Mouse (Mus musculus): ENCODE results near the gene Exph5. TPM values are rescaled to one million over a fixed set of nuclear protein-coding genes. Genes with fewer than 3 reads are reported as not detected.

Exph5 gene
- polyA plus RNA-seq, 1 experiment from 2014 or later = 0.50 TPM

- Histone ChIP-seq H3K27me3 (no peaks in the 10 kb centered on the region), H3K27ac (replicated peaks) (no peak overlapping the region), H3K9me3 (no peaks in the 10 kb centered on the region), H3K4me2 (replicated peaks) (no peak overlapping the region), H3K36me3 (no peaks in the 10 kb centered on the region), H3K4me1 (no peaks in the 10 kb centered on the region), H3K4me3 (no peak overlapping the region), H3K9ac (replicated peaks) (no peak overlapping the region)
- ATAC-seq (ENCODE audit: low FRiP score, low read depth) = no peak
- 87% methylated on average over 10 of the region's 10 CpGs for WGBS
These were observed 22.2 kb downstream of the Exph5 start for GRCm38 (mm10) chr9:53323419-53324251.

GRCm38 (mm10) chr9:53325363-53326090, 24.1 kb downstream of the Exph5 start:
- no peak for ATAC-seq (ENCODE audit: low FRiP score, low read depth)
- Histone ChIP-seq H3K27me3 (no peaks in the 10 kb centered on the region), H3K4me2 (replicated peaks) (no peak overlapping the region), H3K36me3 (no peaks in the 10 kb centered on the region), H3K9me3 (no peaks in the 10 kb centered on the region), H3K9ac (replicated peaks) (no peak overlapping the region), H3K4me3 (no peak overlapping the region), H3K27ac (replicated peaks) (no peak overlapping the region), H3K4me1 (peaks cover 10% of the 10 kb centered on the region)
- 67% methylated on average over 4 of the region's 4 CpGs for WGBS

GRCm38 (mm10) chr9:53328203-53328602, 26.7 kb downstream of the Exph5 start:
- Histone ChIP-seq H3K4me2 (replicated peaks) (no peak overlapping the region), H3K27me3 (no peaks in the 10 kb centered on the region), H3K9ac (replicated peaks) (no peak overlapping the region), H3K36me3 (no peaks in the 10 kb centered on the region), H3K4me3 (no peak overlapping the region), H3K4me1 (peaks cover 10% of the 10 kb centered on the region), H3K27ac (replicated peaks) (no peak overlapping the region), H3K9me3 (no peaks in the 10 kb centered on the region)
- ATAC-seq (ENCODE audit: low FRiP score, low read depth) = no peak
- 97% methylated on average over 2 of the region's 2 CpGs for WGBS

GRCm38 (mm10) chr9:53329301-53330206, 28.1 kb downstream of the Exph5 start:
- Histone ChIP-seq H3K4me2 (replicated peaks) (no peak overlapping the region), H3K9me3 (no peaks in the 10 kb centered on the region), H3K36me3 (no peaks in the 10 kb centered on the region), H3K4me1 (peaks cover 10% of the 10 kb centered on the region), H3K27me3 (no peaks in the 10 kb centered on the region), H3K27ac (replicated peaks) (no peak overlapping the region), H3K4me3 (no peak overlapping the region), H3K9ac (replicated peaks) (no peak overlapping the region)
- WGBS = 16% methylated on average over 6 of the region's 6 CpGs
- no peak for ATAC-seq (ENCODE audit: low FRiP score, low read depth)

- peaks cover 10% of the 10 kb centered on the region for H3K4me1 ChIP-seq
- H3K36me3 ChIP-seq = no peaks in the 10 kb centered on the region
- no peak overlapping the region for H3K27ac ChIP-seq (replicated peaks)
- no peak for ATAC-seq (ENCODE audit: low FRiP score, low read depth)
- no peaks in the 10 kb centered on the region for H3K27me3 ChIP-seq
- H3K9me3 ChIP-seq = no peaks in the 10 kb centered on the region
- H3K4me3 ChIP-seq = no peak overlapping the region
- no peak overlapping the region for H3K4me2 ChIP-seq (replicated peaks)
- H3K9ac ChIP-seq (replicated peaks) = no peak overlapping the region
- 69% methylated on average over 9 of the region's 9 CpGs for WGBS
These were observed 28.8 kb downstream of the Exph5 start for GRCm38 (mm10) chr9:53330247-53330646.

GRCm38 (mm10) chr9:53333436-53333835, 32.0 kb downstream of the Exph5 start:
- WGBS = 85% methylated on average over 4 of the region's 4 CpGs
- no peaks in the 10 kb centered on the region for H3K27me3 ChIP-seq
- no peak overlapping the region for H3K27ac ChIP-seq (replicated peaks)
- H3K36me3 ChIP-seq = no peaks in the 10 kb centered on the region
- H3K4me1 ChIP-seq = peaks cover 10% of the 10 kb centered on the region
- ATAC-seq (ENCODE audit: low FRiP score, low read depth) = no peak
- no peak overlapping the region for H3K9ac ChIP-seq (replicated peaks)
- no peak overlapping the region for H3K4me3 ChIP-seq
- H3K9me3 ChIP-seq = no peaks in the 10 kb centered on the region
- no peak overlapping the region for H3K4me2 ChIP-seq (replicated peaks)

GRCm38 (mm10) chr9:53335131-53335530, 33.7 kb downstream of the Exph5 start:
- Histone ChIP-seq H3K4me2 (replicated peaks) (no peak overlapping the region), H3K4me1 (0 out of 2 replicates have a peak, but pooled peaks cover under 1% of the 10 kb centered on the region), H3K9ac (replicated peaks) (no peak overlapping the region), H3K27me3 (peaks cover 3% of the 10 kb centered on the region; the same call in 1 of the 2 replicates), H3K36me3 (no peaks in the 10 kb centered on the region), H3K9me3 (no peaks in the 10 kb centered on the region), H3K4me3 (no peak overlapping the region), H3K27ac (replicated peaks) (no peak overlapping the region)
- no peak for ATAC-seq (ENCODE audit: low FRiP score, low read depth)
- WGBS = 93% methylated on average over 3 of the region's 3 CpGs

GRCm38 (mm10) chr9:53339603-53340002, 38.1 kb downstream of the Exph5 start:
- H3K36me3 ChIP-seq = no peaks in the 10 kb centered on the region
- H3K9me3 ChIP-seq = no peaks in the 10 kb centered on the region
- H3K4me2 ChIP-seq (replicated peaks) = no peak overlapping the region
- 86% methylated on average over 7 of the region's 7 CpGs for WGBS
- peaks cover 6% of the 10 kb centered on the region for H3K27me3 ChIP-seq
- no peak overlapping the region for H3K27ac ChIP-seq (replicated peaks)
- ATAC-seq (ENCODE audit: low FRiP score, low read depth) = no peak
- H3K9ac ChIP-seq (replicated peaks) = no peak overlapping the region
- peaks cover 6% of the 10 kb centered on the region for H3K4me1 ChIP-seq
- no peak overlapping the region for H3K4me3 ChIP-seq

GRCm38 (mm10) chr9:53340328-53340916, 39.0 kb downstream of the Exph5 start:
- WGBS = 56% methylated on average over 17 of the region's 17 CpGs

GRCm38 (mm10) chr9:53340969-53341368, 39.5 kb downstream of the Exph5 start:
- 13% methylated on average over 14 of the region's 14 CpGs for WGBS
- peaks cover 6% of the 10 kb centered on the region for H3K4me1 ChIP-seq
- no peak overlapping the region for H3K27ac ChIP-seq (replicated peaks)
- peak overlapping the region; percentile 36 for H3K4me3 ChIP-seq
- ATAC-seq (ENCODE audit: low FRiP score, low read depth) = no peak
- H3K9ac ChIP-seq (replicated peaks) = peak overlapping the region; percentile 12; the same call in 1 of the 2 replicates
- H3K36me3 ChIP-seq = no peaks in the 10 kb centered on the region
- no peaks in the 10 kb centered on the region for H3K9me3 ChIP-seq
- H3K27me3 ChIP-seq = peaks cover 6% of the 10 kb centered on the region
- H3K4me2 ChIP-seq (replicated peaks) = peak overlapping the region; percentile 56

More at GRCm38 (mm10) chr9:53340328-53340916, 39.0 kb downstream of the Exph5 start:
- Histone ChIP-seq H3K9me3 (no peaks in the 10 kb centered on the region), H3K36me3 (no peaks in the 10 kb centered on the region), H3K27ac (replicated peaks) (no peak overlapping the region), H3K27me3 (peaks cover 6% of the 10 kb centered on the region), H3K9ac (replicated peaks) (no peak overlapping the region), H3K4me3 (peak overlapping the region; percentile 36; the same call in 1 of the 2 replicates), H3K4me2 (replicated peaks) (peak overlapping the region; percentile 56), H3K4me1 (peaks cover 6% of the 10 kb centered on the region)
- ATAC-seq (ENCODE audit: low FRiP score, low read depth) = no peak

- no peaks in the 10 kb centered on the region for H3K36me3 ChIP-seq
- no peaks in the 10 kb centered on the region for H3K9me3 ChIP-seq
- H3K27me3 ChIP-seq = peaks cover 6% of the 10 kb centered on the region
- H3K4me1 ChIP-seq = peaks cover 6% of the 10 kb centered on the region
- 91% methylated on average over 3 of the region's 3 CpGs for WGBS
- no peak for ATAC-seq (ENCODE audit: low FRiP score, low read depth)
- H3K4me2 ChIP-seq (replicated peaks) = no peak overlapping the region
- no peak overlapping the region for H3K4me3 ChIP-seq
- H3K27ac ChIP-seq (replicated peaks) = no peak overlapping the region
- H3K9ac ChIP-seq (replicated peaks) = no peak overlapping the region
These were observed 40.5 kb downstream of the Exph5 start for GRCm38 (mm10) chr9:53341981-53342380.

Measured in midbrain, embryonic 12.5 days (tissue).